Mouse (Mus musculus) intestine, postnatal 0 days (tissue): ENCODE results near the gene Wbp1. TPM values are rescaled to one million over a fixed set of nuclear protein-coding genes. Genes with fewer than 3 reads are reported as not detected.
A peak's percentile ranks its signal among the peaks of the same experiment; 100 is the strongest.

Experiments used
- ATAC-seq: fragments of 200-750 bp; cut with Nextera tagmentation; 2 replicates; pipeline ENCODE4 v1.8.0; 2017; ENCODE audit warnings: mild to moderate bottlenecking, moderate TSS enrichment, moderate library complexity
- H3K27ac ChIP-seq: fragments of 300-500 bp; sonication (generic); 2 replicates; pipeline ENCODE4 v1.5.1; 2014; ENCODE audit warnings: mild to moderate bottlenecking, low read depth, low read length, moderate library complexity
- H3K27me3 ChIP-seq: fragments of 300-500 bp; sonication (generic); replicated peaks from 2 replicates; pipeline ENCODE4 v1.6.1; 2014; ENCODE audit warnings: low read length, mixed read lengths; ENCODE audit not compliant: control insufficient read depth, insufficient read depth
- H3K36me3 ChIP-seq: fragments of 300-500 bp; sonication (generic); 2 replicates; pipeline ENCODE4 v1.6.1; 2014; ENCODE audit warnings: mild to moderate bottlenecking, moderate library complexity; ENCODE audit not compliant: control insufficient read depth, insufficient read depth
- H3K4me1 ChIP-seq: fragments of 300-500 bp; sonication (generic); replicated peaks from 2 replicates; pipeline ENCODE4 v1.6.1; 2014; ENCODE audit warnings: antibody characterized with exemption, low read length, mixed read lengths; ENCODE audit not compliant: control insufficient read depth, insufficient read depth
- H3K4me2 ChIP-seq: fragments of 300-500 bp; sonication (generic); replicated peaks from 2 replicates; pipeline ENCODE4 v1.6.1; 2014; ENCODE audit warnings: low read depth, mild to moderate bottlenecking, moderate library complexity
- H3K4me3 ChIP-seq: fragments of 300-500 bp; sonication (generic); 2 replicates; pipeline ENCODE4 v1.5.1; 2014; ENCODE audit warnings: low read depth, low read length
- H3K9ac ChIP-seq: fragments of 300-500 bp; sonication (generic); 2 replicates; pipeline ENCODE4 v1.6.1; 2014; ENCODE audit warnings: mild to moderate bottlenecking, low read depth, low read length
- H3K9me3 ChIP-seq: fragments of 300-500 bp; sonication (generic); 2 replicates; pipeline ENCODE4 v1.6.1; 2016; ENCODE audit warnings: mixed run types; ENCODE audit not compliant: control insufficient read depth
- CTCF ChIP-seq: sonication (generic); IDR thresholded peaks from 2 replicates; pipeline ENCODE4 v1.5.1; 2016; ENCODE audit warnings: low read depth, mild to moderate bottlenecking, control low read depth, antibody characterized with exemption, moderate library complexity
- WGBS: fragments of 180-500 bp; shearing (Covaris S2); extraction: QIAGEN DNeasy Blood & Tissue Kit; methylation state at CpG from one replicate; pipeline ENCODE4 v1.1.7; 2014; 5-methylcytosine and 5-hydroxymethylcytosine counted together
- microRNA counts: library from miRNA; unstranded; fragments of <30 nt; microRNA quantifications from one replicate; lab custom pipeline; 2016
- microRNA-seq: library from miRNA; unstranded; fragments of <30 nt; microRNA quantifications from one replicate; pipeline ENCODE4, GENCODE M21; 2016
- polyA plus RNA-seq: library from polyadenylated mRNA; unstranded; fragments of >200 nt; fragmentation: Nextera tagmentation; extraction: Ambion mirVana; gene quantifications from 2 replicates; pipeline ENCODE4 v1.2.1, GENCODE M21; 2015

The Wbp1 gene
- polyA plus RNA-seq, 1 experiment from 2014 or later = 72.7 TPM

GRCm38 (mm10) chr6:83071220-83071619 is 50.1 kb downstream of the Wbp1 start:
- Histone ChIP-seq H3K36me3 (no peaks in the 10 kb centered on the region; the same call in 1 of the 2 replicates), H3K9ac (no peak overlapping the region), H3K9me3 (no peaks in the 10 kb centered on the region), H3K27me3 (peaks cover 91% of the 10 kb centered on the region), H3K4me2 (0 out of 2 replicates have a peak overlapping the region, but pooled peaks have one; percentile 21), H3K27ac (no peak overlapping the region), H3K4me3 (peak overlapping the region; percentile 23; the same call in 1 of the 2 replicates), H3K4me1 (no peaks in the 10 kb centered on the region; the same call in 1 of the 2 replicates)
- ATAC-seq = no peak
- no peak for TF ChIP-seq CTCF
- WGBS = 1% methylated on average over 23 of the region's 24 CpGs

GRCm38 (mm10) chr6:83070311-83071219 is 50.8 kb downstream of the Wbp1 start:
- Histone ChIP-seq H3K9ac (no peak overlapping the region), H3K36me3 (no peaks in the 10 kb centered on the region; the same call in 1 of the 2 replicates), H3K4me3 (peak overlapping the region; percentile 39), H3K4me1 (no peaks in the 10 kb centered on the region; the same call in 1 of the 2 replicates), H3K9me3 (no peaks in the 10 kb centered on the region), H3K27me3 (peaks cover 91% of the 10 kb centered on the region), H3K27ac (no peak overlapping the region), H3K4me2 (peak overlapping the region; percentile 63)
- under 1% methylated on average over 57 of the region's 58 CpGs for WGBS
- no peak for TF ChIP-seq CTCF
- peak; percentile 7; the same call in 1 of the 2 replicates for ATAC-seq

- no peak for TF ChIP-seq CTCF
- no peak within 1 kb of the TSS for H3K27ac ChIP-seq
- ATAC-seq = no peak
- H3K9ac ChIP-seq = no peak within 1 kb of the TSS
- peaks cover 91% of the 10 kb centered on the region for H3K27me3 ChIP-seq
- peak within 1 kb of the TSS; percentile 63 for H3K4me2 ChIP-seq
- no peaks in the 10 kb centered on the region for H3K9me3 ChIP-seq
- H3K4me3 ChIP-seq = peak within 1 kb of the TSS; percentile 39
- no peaks in the 10 kb centered on the region; the same call in 1 of the 2 replicates for H3K36me3 ChIP-seq
- WGBS = 1% methylated on average over 10 of the region's 10 CpGs
- H3K4me1 ChIP-seq = no peaks in the 10 kb centered on the region; the same call in 1 of the 2 replicates
Measured at GRCm38 (mm10) chr6:83070247-83070310, 51.3 kb downstream of the Wbp1 start, which contains the start of gene Tlx2. Gene Tlx2, minus strand, starts transcription at chr6:83070293.

GRCm38 (mm10) chr6:83069488-83070246 is 51.7 kb downstream of the Wbp1 start:
- peak overlapping the region; percentile 63 for H3K4me2 ChIP-seq
- TF ChIP-seq CTCF = no peak
- no peak for ATAC-seq
- H3K36me3 ChIP-seq = no peaks in the 10 kb centered on the region; the same call in 1 of the 2 replicates
- under 1% methylated on average over 55 of the region's 69 CpGs for WGBS
- H3K4me1 ChIP-seq = no peaks in the 10 kb centered on the region; the same call in 1 of the 2 replicates
- H3K9me3 ChIP-seq = no peaks in the 10 kb centered on the region
- no peak overlapping the region for H3K9ac ChIP-seq
- H3K4me3 ChIP-seq = peak overlapping the region; percentile 39
- H3K27ac ChIP-seq = no peak overlapping the region
- peaks cover 91% of the 10 kb centered on the region for H3K27me3 ChIP-seq

MicroRNAs within 50 kb of the gene (microRNA counts, 519-probe panel; counts per million panel counts)
- microRNA mmu-miR-3470a+mmu-miR-3470b (lab: Ali Mortazavi, UCI) = not detected

Small RNA genes lying within 50 kb of the gene (microRNA-seq; reads per million reads assigned to microRNA genes)
- gene Mir3470a = not detected

Other genes with a start within 250 kb of the Wbp1 start
- gene Sema4f, start 181.8 kb downstream of the Wbp1 start, polyA plus RNA-seq = 0.56 and 0.64 TPM in 2 replicates
- 0.16 TPM in 1 of 2 replicates, not detected in the other for gene M1ap, start 174.7 kb downstream of the Wbp1 start, polyA plus RNA-seq
- 7.7 and 8.8 TPM in 2 replicates for gene Dok1, start 88.1 kb downstream of the Wbp1 start, polyA plus RNA-seq
- gene Loxl3, start 87.4 kb downstream of the Wbp1 start, polyA plus RNA-seq = 4.1 and 4.7 TPM in 2 replicates
- gene Aup1, start 67.0 kb downstream of the Wbp1 start, polyA plus RNA-seq = 191 and 210 TPM in 2 replicates
- 22.7 and 24.0 TPM in 2 replicates for gene Htra2, start 66.3 kb downstream of the Wbp1 start, polyA plus RNA-seq
- 24.8 and 27.1 TPM in 2 replicates for gene Dqx1, start 63.7 kb downstream of the Wbp1 start, polyA plus RNA-seq
- 7.6 and 8.4 TPM in 2 replicates for gene Tlx2, start 51.3 kb downstream of the Wbp1 start, polyA plus RNA-seq
- gene Pcgf1, start 43.7 kb downstream of the Wbp1 start, polyA plus RNA-seq = 13.6 and 14.4 TPM in 2 replicates
- 0.23 TPM in 1 of 2 replicates, not detected in the other for gene Lbx2, start 35.2 kb downstream of the Wbp1 start, polyA plus RNA-seq
- gene Ccdc142, start 20.0 kb downstream of the Wbp1 start, polyA plus RNA-seq = 0.84 and 1.3 TPM in 2 replicates
- gene Gm42688, start 19.9 kb downstream of the Wbp1 start, polyA plus RNA-seq = 1.1 and 1.2 TPM in 2 replicates
- 113 and 115 TPM in 2 replicates for gene Mrpl53, start 12.5 kb downstream of the Wbp1 start, polyA plus RNA-seq
- 18.4 and 20.9 TPM in 2 replicates for gene Mogs, start 6.1 kb downstream of the Wbp1 start, polyA plus RNA-seq
- gene Ino80b, start 3.9 kb upstream of the Wbp1 start, polyA plus RNA-seq = 6.0 and 8.5 TPM in 2 replicates
- gene Rtkn, start 13.9 kb upstream of the Wbp1 start, polyA plus RNA-seq = 19.7 and 21.1 TPM in 2 replicates
- gene Wdr54, start 34.8 kb upstream of the Wbp1 start, polyA plus RNA-seq = 1.0 and 1.2 TPM in 2 replicates
- gene 1700003E16Rik, start 34.8 kb upstream of the Wbp1 start, polyA plus RNA-seq = 0.60 and 1.0 TPM in 2 replicates
- 47.1 and 49.9 TPM in 2 replicates for gene Dctn1, start 44.4 kb upstream of the Wbp1 start, polyA plus RNA-seq
- gene Slc4a5, start 98.3 kb upstream of the Wbp1 start, polyA plus RNA-seq = 1.5 and 1.7 TPM in 2 replicates
- gene Mthfd2, start 204.3 kb upstream of the Wbp1 start, polyA plus RNA-seq = 17.6 and 18.4 TPM in 2 replicates
- gene Mob1a, start 204.5 kb upstream of the Wbp1 start, polyA plus RNA-seq = 29.7 and 30.8 TPM in 2 replicates
- gene Bola3, start 227.6 kb upstream of the Wbp1 start, polyA plus RNA-seq = 167 and 184 TPM in 2 replicates